In the genomic region with DNA sequence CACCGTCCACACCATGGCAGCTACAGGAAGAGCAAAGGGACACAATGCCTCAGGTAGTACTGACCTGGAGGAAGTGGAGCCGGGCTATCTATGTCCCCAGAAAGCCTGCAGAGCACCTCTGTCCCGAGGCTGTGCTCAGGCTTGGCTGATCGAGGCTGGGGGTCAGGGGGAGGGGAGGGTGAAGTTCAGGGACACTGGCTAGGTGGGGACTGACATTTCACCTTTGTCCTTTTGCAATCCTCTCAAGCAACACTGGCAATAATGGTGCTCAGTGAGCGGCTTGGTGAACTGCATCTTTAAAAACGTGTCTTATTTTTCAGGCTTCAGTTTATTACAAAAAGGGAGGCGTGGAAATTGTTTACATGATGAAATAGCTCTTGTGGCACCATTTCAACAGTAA, we compare ENCODE assay signal across 14 mouse cellular contexts.
"Had no signal": no experiment of that assay in that cellular context is flagged by ENCODE, and none has a peak within 500 bp of the region (broad histone marks: within the 10 kb centered on the region; RNA-seq: fewer than 3 reads in every experiment).

No protein-coding gene starts in this region.

- ATAC-seq: liver, postnatal 0 days; midbrain, embryonic 13.5 days; midbrain, embryonic 15.5 days had no signal

- H3K36me3 ChIP-seq: lung, embryonic 15.5 days; midbrain, embryonic 13.5 days; midbrain, embryonic 15.5 days; neural tube, embryonic 12.5 days; stomach, embryonic 15.5 days had no signal

- H3K27ac ChIP-seq: liver, embryonic 13.5 days; liver, embryonic 15.5 days; lung, embryonic 15.5 days; macrophage; midbrain, embryonic 13.5 days; midbrain, embryonic 15.5 days; neural tube, embryonic 12.5 days; stomach, embryonic 15.5 days; stomach, postnatal 0 days had no signal

- H3K4me3 ChIP-seq: liver, embryonic 13.5 days; liver, embryonic 15.5 days; lung, embryonic 15.5 days; midbrain, embryonic 13.5 days; midbrain, embryonic 15.5 days; neural tube, embryonic 12.5 days; stomach, embryonic 15.5 days had no signal

- H3K4me2 ChIP-seq: liver, embryonic 11.5 days; liver, embryonic 13.5 days; liver, embryonic 15.5 days; lung, embryonic 15.5 days; midbrain, embryonic 11.5 days; midbrain, embryonic 13.5 days; midbrain, embryonic 15.5 days; neural tube, embryonic 12.5 days; stomach, embryonic 15.5 days had no signal

- H3K9me3 ChIP-seq: liver, embryonic 13.5 days; liver, embryonic 15.5 days; lung, embryonic 15.5 days; midbrain, embryonic 13.5 days; midbrain, embryonic 15.5 days; stomach, embryonic 15.5 days had no signal

- H3K9ac ChIP-seq: liver, embryonic 13.5 days; liver, embryonic 15.5 days; liver, postnatal 0 days; lung, embryonic 15.5 days; midbrain, embryonic 13.5 days; midbrain, embryonic 15.5 days; neural tube, embryonic 12.5 days; stomach, embryonic 15.5 days had no signal

- DNase-seq: lung, postnatal 10 days; right cerebral cortex, postnatal 14 days had no signal

- H3K27me3 ChIP-seq: liver, embryonic 13.5 days; liver, embryonic 15.5 days; lung, embryonic 15.5 days; midbrain, embryonic 15.5 days; neural tube, embryonic 12.5 days; stomach, embryonic 15.5 days had no signal
